8 mouse cellular contexts compared by ENCODE assay signal in genomic region chr12:100201838-100202237, GRCm38 (mm10). TPM values are rescaled to one million over a fixed set of nuclear protein-coding genes. Genes with fewer than 3 reads are reported as not detected.
DNase-seq lines count a peak whose midpoint lies in the region; ATAC-seq and TF ChIP-seq lines count a peak whose summit lies in the region.

No protein-coding gene starts in this region.

- DNase-seq in CD4-positive, CD25-positive, alpha-beta regulatory T cell, adult 2 months (ENCODE audit: low read depth, low spot score), result peak; percentile 97
- DNase-seq in brain, embryonic 18.5 days (ENCODE audit: low read depth, low spot score), result peak; percentile 91
- peak; percentile 85 for DNase-seq in liver, embryonic 11.5 days (ENCODE audit: low spot score)
- DNase-seq in spleen, postnatal 4 days (ENCODE audit: low spot score in 2 of 2), result peak; percentile 92 to 97

- H3ac ChIP-seq in myocyte (ENCODE audit: control insufficient read depth, insufficient read length), result no peak overlapping the region

- ATAC-seq in heart, embryonic 12.5 days (ENCODE audit: insufficient number of reproducible peaks, low FRiP score), result peak; percentile 34; the same call in 1 of the 2 replicates
- peak; percentile 26; the same call in 1 of the 2 replicates for ATAC-seq in kidney, embryonic 16.5 days (ENCODE audit: low FRiP score, low TSS enrichment)
- peak; percentile 57 for ATAC-seq in liver, embryonic 11.5 days (replicated peaks; ENCODE audit: low FRiP score)

- H3K9me3 ChIP-seq in erythroblast, embryonic 14.5 days (ENCODE audit: control insufficient read depth, low read length), result no peaks in the 10 kb centered on the region
- no peaks in the 10 kb centered on the region for H3K9me3 ChIP-seq in heart, embryonic 12.5 days (replicated peaks)
- H3K9me3 ChIP-seq in kidney, embryonic 16.5 days (ENCODE audit: low read length), result no peaks in the 10 kb centered on the region
- H3K9me3 ChIP-seq in liver, embryonic 11.5 days (ENCODE audit: control insufficient read depth, low read length), result no peaks in the 10 kb centered on the region

- peaks cover 48% of the 10 kb centered on the region for H3K36me3 ChIP-seq in erythroblast, embryonic 14.5 days (ENCODE audit: control insufficient read depth)
- H3K36me3 ChIP-seq in heart, embryonic 12.5 days, result peaks cover 45% of the 10 kb centered on the region
- H3K36me3 ChIP-seq in kidney, embryonic 16.5 days (ENCODE audit: insufficient read depth, low read length), result peaks cover 33% of the 10 kb centered on the region
- peaks cover 36% of the 10 kb centered on the region for H3K36me3 ChIP-seq in liver, embryonic 11.5 days (ENCODE audit: control insufficient read depth, insufficient read depth, low read length)
- H3K36me3 ChIP-seq in myocyte (ENCODE audit: control insufficient read depth, insufficient read depth), result peaks cover 48% of the 10 kb centered on the region

- TF ChIP-seq POLR2A in myocyte (IDR thresholded peaks at IDR 0.05; ENCODE audit: insufficient read length, low read depth), result peak; percentile 50

- peaks cover 38% of the 10 kb centered on the region for H3K4me1 ChIP-seq in erythroblast, embryonic 14.5 days (ENCODE audit: control insufficient read depth)
- peaks cover 35% of the 10 kb centered on the region for H3K4me1 ChIP-seq in heart, embryonic 12.5 days (replicated peaks)
- peaks cover 29% of the 10 kb centered on the region for H3K4me1 ChIP-seq in kidney, embryonic 16.5 days (ENCODE audit: insufficient read depth, low read length)
- H3K4me1 ChIP-seq in liver, embryonic 11.5 days (replicated peaks; ENCODE audit: control insufficient read depth, insufficient read depth, low read length), result peaks cover 9% of the 10 kb centered on the region; the same call in 1 of the 2 replicates

- peaks cover 55% of the 10 kb centered on the region for H3K79me2 ChIP-seq in myocyte (ENCODE audit: control insufficient read depth, insufficient read depth)

- H3K4me2 ChIP-seq in heart, embryonic 12.5 days, result peak overlapping the region; percentile 63
- peak overlapping the region; percentile 89 for H3K4me2 ChIP-seq in kidney, embryonic 16.5 days (replicated peaks; ENCODE audit: low read depth, low read length)
- peak overlapping the region; percentile 86 for H3K4me2 ChIP-seq in liver, embryonic 11.5 days
- H3K4me2 ChIP-seq in myocyte (ENCODE audit: low read depth), result peak overlapping the region; percentile 95

- peak overlapping the region; percentile 95 for H3K4me3 ChIP-seq in erythroblast, embryonic 14.5 days (replicated peaks)
- peak overlapping the region; percentile 36 for H3K4me3 ChIP-seq in heart, embryonic 12.5 days
- peak overlapping the region; percentile 87 for H3K4me3 ChIP-seq in kidney, embryonic 16.5 days (ENCODE audit: low read length)
- H3K4me3 ChIP-seq in liver, embryonic 11.5 days (ENCODE audit: low read depth, low read length), result peak overlapping the region; percentile 86
- peak overlapping the region; percentile 87 for H3K4me3 ChIP-seq in myocyte

- peak overlapping the region; percentile 67 for H3K9ac ChIP-seq in heart, embryonic 12.5 days
- no peak overlapping the region for H3K9ac ChIP-seq in kidney, embryonic 16.5 days (replicated peaks; ENCODE audit: low read length)
- H3K9ac ChIP-seq in liver, embryonic 11.5 days (ENCODE audit: low read depth, low read length), result no peak overlapping the region

- WGBS in heart, embryonic 12.5 days, result under 1% methylated on average over 13 of the region's 13 CpGs
- WGBS in kidney, embryonic 16.5 days, result under 1% methylated on average over 13 of the region's 13 CpGs
- WGBS in liver, embryonic 11.5 days, result under 1% methylated on average over 13 of the region's 13 CpGs

- no peak overlapping the region for H3K27ac ChIP-seq in heart, embryonic 12.5 days (ENCODE audit: poor library complexity, severe bottlenecking)
- no peak overlapping the region for H3K27ac ChIP-seq in kidney, embryonic 16.5 days (ENCODE audit: low read length)
- no peak overlapping the region for H3K27ac ChIP-seq in liver, embryonic 11.5 days (ENCODE audit: low read depth, low read length)

- H3K27me3 ChIP-seq in erythroblast, embryonic 14.5 days (ENCODE audit: control insufficient read depth), result no peaks in the 10 kb centered on the region
- no peaks in the 10 kb centered on the region for H3K27me3 ChIP-seq in heart, embryonic 12.5 days (replicated peaks)
- no peaks in the 10 kb centered on the region for H3K27me3 ChIP-seq in kidney, embryonic 16.5 days (ENCODE audit: insufficient read depth, low read length)
- no peaks in the 10 kb centered on the region for H3K27me3 ChIP-seq in liver, embryonic 11.5 days (replicated peaks; ENCODE audit: control insufficient read depth, insufficient read depth, low read length)
- H3K27me3 ChIP-seq in myocyte (ENCODE audit: control insufficient read depth, insufficient read depth, insufficient read length), result no peaks in the 10 kb centered on the region

TF ChIP-seq in myocyte, 11 proteins besides CTCF, POLR2A, EP300 and RAD21:
- peak; percentile 68 for TF ChIP-seq POLR2AphosphoS2 (IDR thresholded peaks at IDR 0.05; ENCODE audit: insufficient read length, low read depth)
- peak; percentile 70 to 83 (median 81) for TF ChIP-seq MYOD1 (IDR thresholded peaks at IDR 0.05; ENCODE audit: control insufficient read depth in 1 of 3, insufficient read length in 2 of 3, low read depth in 2 of 3)
- peak; percentile 15 for TF ChIP-seq TCF3 (IDR thresholded peaks at IDR 0.05; ENCODE audit: insufficient read length, low read depth)
- peak; percentile 25 for TF ChIP-seq TCF12 (IDR thresholded peaks at IDR 0.05; ENCODE audit: insufficient read depth, poor library complexity, severe bottlenecking)
- no peak for TF ChIP-seq CEBPB (IDR thresholded peaks at IDR 0.05; ENCODE audit: insufficient read depth, poor library complexity, severe bottlenecking)
- no peak for TF ChIP-seq SRF (IDR thresholded peaks at IDR 0.05; ENCODE audit: control insufficient read depth, insufficient read length, low read depth)
- TF ChIP-seq MAX (IDR thresholded peaks at IDR 0.05; ENCODE audit: low read depth), result no peak
- no peak for TF ChIP-seq USF1 (IDR thresholded peaks at IDR 0.05; ENCODE audit: low read depth)
- peak; percentile 10 for TF ChIP-seq E2F4 (IDR thresholded peaks at IDR 0.05; ENCODE audit: insufficient read depth)
- TF ChIP-seq MYOG (IDR thresholded peaks at IDR 0.05; ENCODE audit: control insufficient read depth in 1 of 3, insufficient read depth in 1 of 3, insufficient read length in 2 of 3, low read depth in 2 of 3), result peak; percentile 55 to 94 (median 80)
- TF ChIP-seq REST (IDR thresholded peaks at IDR 0.05; ENCODE audit: insufficient read depth, insufficient read length), result no peak

RNA-seq across cellular contexts. Expression of gene Calm1, which starts 2.6 kb away (rescaled TPM):
- 39.8 and 55.7 TPM in 2 replicates for polyA plus RNA-seq in erythroblast, embryonic 14.5 days (2012)
- polyA plus RNA-seq in heart, embryonic 12.5 days (2016; fragmentation: Nextera tagmentation; extraction: Ambion mirVana), result 849 and 887 TPM in 2 replicates
- 1,160 and 1,207 TPM in 2 replicates for polyA plus RNA-seq in kidney, embryonic 16.5 days (2015; fragmentation: Nextera tagmentation; extraction: Ambion mirVana)
- 957 and 975 TPM in 2 replicates for polyA plus RNA-seq in liver, embryonic 11.5 days (2014; fragmentation: Nextera tagmentation; extraction: Ambion mirVana)
- polyA plus RNA-seq in myocyte (2012; fragmentation: generic; extraction: Trizol), result 385 TPM

RNA-seq across cellular contexts. Expression of gene Nrde2, which starts 42.4 kb away (rescaled TPM):
- polyA plus RNA-seq in erythroblast, embryonic 14.5 days (2012), result 0.22 and 0.30 TPM in 2 replicates
- polyA plus RNA-seq in heart, embryonic 12.5 days (2016; fragmentation: Nextera tagmentation; extraction: Ambion mirVana), result 9.5 and 10.8 TPM in 2 replicates
- polyA plus RNA-seq in kidney, embryonic 16.5 days (2015; fragmentation: Nextera tagmentation; extraction: Ambion mirVana), result 18.2 and 19.1 TPM in 2 replicates
- polyA plus RNA-seq in liver, embryonic 11.5 days (2014; fragmentation: Nextera tagmentation; extraction: Ambion mirVana), result 14.0 and 14.3 TPM in 2 replicates
- polyA plus RNA-seq in myocyte (2012; fragmentation: generic; extraction: Trizol), result 9.3 TPM

Comparison
In these comparisons a context has a peak if more than half of its experiments do, and no peak if none do; other contexts are left out.
1. H3K4me3 ChIP-seq: peak in every context shown above with its lines; median percentile 95 in erythroblast, embryonic 14.5 days; 87 in kidney, embryonic 16.5 days; 87 in myocyte; 86 in liver, embryonic 11.5 days; 36 in heart, embryonic 12.5 days.